Mouse (Mus musculus): ENCODE data around the gene Sec16a. TPM values are rescaled to one million over a fixed set of nuclear protein-coding genes. Genes with fewer than 3 reads are reported as not detected.

Gene Sec16a
- polyA plus RNA-seq, 1 experiment from 2014 or later = 19.4 TPM

DNA sequence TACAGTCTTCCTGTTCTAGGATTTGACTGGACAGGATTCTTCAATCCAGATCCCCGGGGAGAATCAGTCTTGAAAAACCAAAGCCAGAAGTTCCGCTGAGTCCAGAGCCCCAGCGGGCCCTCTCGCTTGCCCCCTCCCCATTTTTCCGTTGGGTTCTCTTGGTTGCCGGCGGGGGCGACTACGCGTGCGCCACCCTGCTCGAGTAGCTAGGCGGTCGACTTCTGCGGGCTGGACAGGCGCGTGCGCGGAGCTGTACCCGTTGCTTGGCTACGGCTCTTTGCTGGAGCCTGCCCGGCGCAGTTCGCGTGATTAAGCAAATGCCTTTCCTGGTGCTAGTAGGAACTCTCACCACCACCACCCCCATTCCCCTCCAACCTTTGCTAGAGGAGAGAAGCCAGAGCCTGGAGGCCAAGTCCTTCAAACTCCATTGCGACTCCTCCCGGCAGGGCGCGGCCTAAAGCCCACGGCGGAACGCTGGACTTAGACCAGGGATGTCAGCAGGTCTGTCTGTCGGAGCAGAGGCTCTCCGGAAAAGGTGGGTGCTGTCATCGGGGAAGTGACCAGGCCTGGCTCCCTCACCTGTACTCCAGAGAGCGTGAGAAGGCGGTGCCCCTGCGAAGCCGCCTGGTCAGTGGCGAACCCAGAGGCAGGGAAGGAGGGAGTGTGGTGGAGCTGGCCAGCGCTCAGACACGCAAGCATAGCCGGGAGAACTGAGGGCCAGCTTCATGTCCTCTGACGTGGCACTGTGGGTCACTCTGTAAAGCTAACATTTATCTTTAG lies 840 bp upstream of the Sec16a start:
- Histone ChIP-seq H3K27ac (replicated peaks in 1 of 2; ENCODE audit: control insufficient read depth in 1 of 2, insufficient read depth in 1 of 2, low read depth in 2 of 2, low read length in 2 of 2) (peak overlapping the region; percentile 96 to 99), H3K4me2 (ENCODE audit: low read length) (peak overlapping the region; percentile 92), H3K36me3 (ENCODE audit: control insufficient read depth, insufficient read depth, low read length) (peaks cover 11% of the 10 kb centered on the region), H3K27me3 (ENCODE audit: control insufficient read depth, insufficient read depth, low read length) (no peaks in the 10 kb centered on the region), H3K4me3 (ENCODE audit: control insufficient read depth in 1 of 2, insufficient read depth in 1 of 2, low read depth in 1 of 2, low read length in 2 of 2) (peak overlapping the region; percentile 88 to 95), H3K9me3 (ENCODE audit: control insufficient read depth, low read length) (no peaks in the 10 kb centered on the region), H3K4me1 (ENCODE audit: control insufficient read depth in 2 of 2, insufficient read depth in 2 of 2, low read length in 2 of 2) (peaks cover 8 to 35% of the 10 kb centered on the region in 2 experiments), H3K9ac (ENCODE audit: low read length) (peak overlapping the region; percentile 86)
- under 1% methylated on average over 44 of the region's 44 CpGs for WGBS
- peak; percentile 86 for ATAC-seq (ENCODE audit: insufficient number of reproducible peaks, insufficient read depth, low FRiP score, low read depth)

DNA sequence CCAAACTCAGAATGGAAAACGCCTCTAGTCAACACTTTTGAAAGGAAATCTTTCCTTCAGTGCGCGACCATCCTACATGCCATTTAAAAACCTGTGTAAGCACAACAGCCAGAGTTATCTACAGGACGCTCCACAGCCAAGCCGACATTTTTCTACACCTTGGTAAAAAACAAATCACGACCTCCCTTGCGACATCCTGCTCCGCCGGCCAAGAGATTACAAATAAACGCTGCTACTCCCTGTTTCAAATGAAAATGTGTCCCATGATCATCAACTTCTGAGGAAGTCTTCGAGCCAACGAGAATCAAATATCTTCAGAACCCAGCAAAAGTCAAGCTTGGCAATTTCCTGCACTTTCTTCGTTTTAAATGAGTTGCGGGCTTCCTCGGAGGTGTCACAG lies 648 bp downstream of the Sec16a start:
- ATAC-seq (ENCODE audit: insufficient number of reproducible peaks, insufficient read depth, low FRiP score, low read depth) = no peak
- H3K4me2 ChIP-seq (ENCODE audit: low read length) = peak overlapping the region; percentile 71
- no peaks in the 10 kb centered on the region for H3K9me3 ChIP-seq (ENCODE audit: control insufficient read depth, low read length)
- H3K27ac ChIP-seq (replicated peaks in 1 of 2; ENCODE audit: control insufficient read depth in 1 of 2, insufficient read depth in 1 of 2, low read depth in 2 of 2, low read length in 2 of 2) = peak overlapping the region; percentile 82 to 96
- H3K4me1 ChIP-seq (ENCODE audit: control insufficient read depth in 2 of 2, insufficient read depth in 2 of 2, low read length in 2 of 2) = peaks cover 8 to 30% of the 10 kb centered on the region in 2 experiments
- peaks cover 26% of the 10 kb centered on the region for H3K36me3 ChIP-seq (ENCODE audit: control insufficient read depth, insufficient read depth, low read length)
- H3K4me3 ChIP-seq (ENCODE audit: control insufficient read depth in 1 of 2, insufficient read depth in 1 of 2, low read depth in 1 of 2, low read length in 2 of 2) = peak overlapping the region; percentile 78 to 88
- H3K9ac ChIP-seq (ENCODE audit: low read length) = peak overlapping the region; percentile 91
- no peaks in the 10 kb centered on the region for H3K27me3 ChIP-seq (ENCODE audit: control insufficient read depth, insufficient read depth, low read length)
- whole genome bisulfite sequencing = under 1% methylated on average over 15 of the region's 15 CpGs

DNA sequence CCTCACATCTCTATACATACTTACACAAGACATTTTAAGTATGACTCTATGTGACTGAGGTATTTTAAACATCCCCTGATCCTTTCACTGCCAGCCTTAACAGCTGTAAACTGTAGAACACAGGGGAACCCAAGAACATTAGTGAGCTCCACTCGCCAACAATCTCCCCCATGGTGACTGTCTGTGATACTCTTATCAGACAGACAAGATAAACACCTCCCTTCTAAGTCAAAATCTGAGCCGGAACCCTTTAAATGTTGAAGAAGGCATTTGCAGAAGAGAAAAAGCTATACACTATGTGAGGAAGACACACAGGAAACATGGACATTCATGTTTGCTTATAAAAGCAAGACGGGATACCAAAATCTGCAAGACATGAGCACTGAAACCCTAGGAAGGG lies 1.1 kb downstream of the Sec16a start:
- WGBS = 8% methylated on average over 3 of the region's 3 CpGs
- Histone ChIP-seq H3K4me1 (ENCODE audit: control insufficient read depth in 2 of 2, insufficient read depth in 2 of 2, low read length in 2 of 2) (peaks cover 8 to 30% of the 10 kb centered on the region in 2 experiments), H3K4me2 (ENCODE audit: low read length) (peak overlapping the region; percentile 71), H3K4me3 (ENCODE audit: control insufficient read depth in 1 of 2, insufficient read depth in 1 of 2, low read depth in 1 of 2, low read length in 2 of 2) (peak overlapping the region; percentile 78 to 88), H3K9ac (ENCODE audit: low read length) (peak overlapping the region; percentile 91), H3K27me3 (ENCODE audit: control insufficient read depth, insufficient read depth, low read length) (no peaks in the 10 kb centered on the region), H3K27ac (replicated peaks in 1 of 2; ENCODE audit: control insufficient read depth in 1 of 2, insufficient read depth in 1 of 2, low read depth in 2 of 2, low read length in 2 of 2) (peak overlapping the region; percentile 19 to 96; a peak in 1 of 4 replicates), H3K9me3 (ENCODE audit: control insufficient read depth, low read length) (no peaks in the 10 kb centered on the region), H3K36me3 (ENCODE audit: control insufficient read depth, insufficient read depth, low read length) (peaks cover 31% of the 10 kb centered on the region)
- ATAC-seq (ENCODE audit: insufficient number of reproducible peaks, insufficient read depth, low FRiP score, low read depth) = no peak

DNA sequence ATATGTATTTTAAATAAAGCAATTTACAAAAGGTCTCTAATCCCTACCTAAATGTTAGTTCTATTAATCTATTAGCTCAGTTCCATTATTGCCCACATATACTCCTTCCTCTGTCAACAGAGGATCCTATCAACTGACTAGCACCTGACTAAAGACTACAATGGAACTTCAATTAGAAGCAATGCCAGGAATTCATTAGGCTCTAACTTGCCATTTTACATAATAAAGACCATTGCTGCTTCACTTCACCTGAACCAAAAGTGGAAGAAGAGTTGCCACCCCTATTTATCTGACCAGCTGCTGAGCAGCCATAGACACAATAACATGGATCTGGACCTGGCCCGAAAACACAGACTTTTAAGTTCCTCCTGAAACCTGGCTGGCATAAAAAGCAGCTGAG lies 2.2 kb downstream of the Sec16a start:
- H3K4me1 ChIP-seq (ENCODE audit: control insufficient read depth in 2 of 2, insufficient read depth in 2 of 2, low read length in 2 of 2) = peaks cover 8 to 30% of the 10 kb centered on the region in 2 experiments
- no peak overlapping the region for H3K4me2 ChIP-seq (ENCODE audit: low read length)
- H3K9ac ChIP-seq (ENCODE audit: low read length) = no peak overlapping the region
- H3K36me3 ChIP-seq (ENCODE audit: control insufficient read depth, insufficient read depth, low read length) = peaks cover 41% of the 10 kb centered on the region
- no peak overlapping the region for H3K27ac ChIP-seq (replicated peaks in 1 of 2; ENCODE audit: control insufficient read depth in 1 of 2, insufficient read depth in 1 of 2, low read depth in 2 of 2, low read length in 2 of 2)
- H3K27me3 ChIP-seq (ENCODE audit: control insufficient read depth, insufficient read depth, low read length) = no peaks in the 10 kb centered on the region
- WGBS = 88% methylated on average over 1 of the region's 1 CpGs
- H3K4me3 ChIP-seq (ENCODE audit: control insufficient read depth in 1 of 2, insufficient read depth in 1 of 2, low read depth in 1 of 2, low read length in 2 of 2) = no peak overlapping the region
- no peak for ATAC-seq (ENCODE audit: insufficient number of reproducible peaks, insufficient read depth, low FRiP score, low read depth)
- no peaks in the 10 kb centered on the region for H3K9me3 ChIP-seq (ENCODE audit: control insufficient read depth, low read length)

DNA sequence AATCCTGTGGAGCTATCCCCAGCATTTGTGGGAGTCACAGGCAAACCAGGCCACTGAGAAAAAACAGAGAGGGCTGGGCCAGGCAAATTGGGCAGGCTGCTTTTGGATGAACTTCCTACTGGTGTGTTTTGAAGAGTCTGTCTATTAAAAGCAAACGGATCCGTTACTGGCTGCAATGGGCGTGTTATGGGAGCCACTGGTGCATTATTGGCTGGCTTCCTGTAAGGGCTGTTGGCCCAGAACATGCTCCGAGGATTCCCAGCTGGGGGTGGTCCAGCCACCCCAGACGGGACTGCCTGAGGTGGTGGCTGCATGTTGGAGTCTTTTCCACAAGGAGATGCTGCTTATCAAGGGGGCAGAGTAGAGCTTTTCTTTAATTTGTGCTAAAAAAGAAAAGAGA lies 3.3 kb downstream of the Sec16a start:
- Histone ChIP-seq H3K4me2 (ENCODE audit: low read length) (no peak overlapping the region), H3K27ac (replicated peaks in 1 of 2; ENCODE audit: control insufficient read depth in 1 of 2, insufficient read depth in 1 of 2, low read depth in 2 of 2, low read length in 2 of 2) (no peak overlapping the region), H3K9ac (ENCODE audit: low read length) (no peak overlapping the region), H3K4me1 (ENCODE audit: control insufficient read depth in 2 of 2, insufficient read depth in 2 of 2, low read length in 2 of 2) (peaks cover 2 to 23% of the 10 kb centered on the region in 2 experiments), H3K9me3 (ENCODE audit: control insufficient read depth, low read length) (no peaks in the 10 kb centered on the region), H3K36me3 (ENCODE audit: control insufficient read depth, insufficient read depth, low read length) (peaks cover 51% of the 10 kb centered on the region), H3K4me3 (ENCODE audit: control insufficient read depth in 1 of 2, insufficient read depth in 1 of 2, low read depth in 1 of 2, low read length in 2 of 2) (no peak overlapping the region), H3K27me3 (ENCODE audit: control insufficient read depth, insufficient read depth, low read length) (no peaks in the 10 kb centered on the region)
- ATAC-seq (ENCODE audit: insufficient number of reproducible peaks, insufficient read depth, low FRiP score, low read depth) = no peak
- 65% methylated on average over 5 of the region's 5 CpGs for WGBS

DNA sequence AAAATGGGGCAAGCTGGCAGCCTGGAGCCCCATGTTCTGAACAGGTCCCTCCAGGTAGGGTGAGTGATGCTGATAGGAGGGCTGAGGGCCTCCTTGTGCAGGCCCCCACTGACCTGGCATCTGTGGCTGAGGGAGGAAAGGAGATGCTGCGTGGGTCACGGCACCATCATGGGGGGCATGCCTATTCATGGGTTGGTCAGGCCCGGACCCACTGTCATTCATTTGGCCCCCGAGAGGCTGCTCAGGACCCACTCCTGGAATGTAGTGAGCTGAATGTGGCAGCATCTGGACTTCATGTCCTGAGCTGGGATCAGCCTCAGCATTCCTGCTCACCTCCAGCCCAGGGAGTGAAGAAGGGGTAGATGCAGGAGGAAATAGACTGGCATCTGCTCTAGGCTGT lies 3.8 kb downstream of the Sec16a start:
- ATAC-seq (ENCODE audit: insufficient number of reproducible peaks, insufficient read depth, low FRiP score, low read depth) = no peak
- Histone ChIP-seq H3K27me3 (ENCODE audit: control insufficient read depth, insufficient read depth, low read length) (no peaks in the 10 kb centered on the region), H3K4me2 (ENCODE audit: low read length) (no peak overlapping the region), H3K9ac (ENCODE audit: low read length) (no peak overlapping the region), H3K36me3 (ENCODE audit: control insufficient read depth, insufficient read depth, low read length) (peaks cover 52% of the 10 kb centered on the region), H3K9me3 (ENCODE audit: control insufficient read depth, low read length) (no peaks in the 10 kb centered on the region), H3K4me1 (ENCODE audit: control insufficient read depth in 2 of 2, insufficient read depth in 2 of 2, low read length in 2 of 2) (peaks cover 0 to 19% of the 10 kb centered on the region in 2 experiments; a peak in 2 of 4 replicates), H3K4me3 (ENCODE audit: control insufficient read depth in 1 of 2, insufficient read depth in 1 of 2, low read depth in 1 of 2, low read length in 2 of 2) (no peak overlapping the region), H3K27ac (replicated peaks in 1 of 2; ENCODE audit: control insufficient read depth in 1 of 2, insufficient read depth in 1 of 2, low read depth in 2 of 2, low read length in 2 of 2) (no peak overlapping the region)
- WGBS = 88% methylated on average over 4 of the region's 4 CpGs

DNA sequence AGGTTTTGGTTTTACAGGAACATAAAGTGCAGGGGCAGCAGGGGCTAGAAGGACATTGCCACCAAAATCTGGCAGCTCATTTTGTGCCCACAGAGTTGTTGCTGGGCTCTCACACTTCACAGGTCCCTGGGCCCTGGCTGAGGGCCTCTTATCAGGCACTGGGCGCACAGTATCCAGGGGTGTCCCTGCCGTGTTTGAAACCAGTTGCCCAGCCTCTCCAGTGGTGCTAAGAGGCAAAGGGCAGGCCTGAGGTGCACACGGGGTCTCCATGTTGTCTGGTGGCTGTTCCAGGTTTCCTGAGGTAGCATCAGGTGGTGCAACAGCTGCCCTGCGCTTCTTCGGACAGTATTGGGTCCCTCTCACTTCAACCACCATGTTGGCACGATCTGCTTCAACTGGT lies 5.3 kb downstream of the Sec16a start:
- Histone ChIP-seq H3K27ac (replicated peaks in 1 of 2; ENCODE audit: control insufficient read depth in 1 of 2, insufficient read depth in 1 of 2, low read depth in 2 of 2, low read length in 2 of 2) (no peak overlapping the region), H3K36me3 (ENCODE audit: control insufficient read depth, insufficient read depth, low read length) (peaks cover 68% of the 10 kb centered on the region), H3K27me3 (ENCODE audit: control insufficient read depth, insufficient read depth, low read length) (no peaks in the 10 kb centered on the region), H3K9ac (ENCODE audit: low read length) (no peak overlapping the region), H3K4me1 (ENCODE audit: control insufficient read depth in 2 of 2, insufficient read depth in 2 of 2, low read length in 2 of 2) (peaks cover 0 to 18% of the 10 kb centered on the region in 2 experiments; a peak in 2 of 4 replicates), H3K4me3 (ENCODE audit: control insufficient read depth in 1 of 2, insufficient read depth in 1 of 2, low read depth in 1 of 2, low read length in 2 of 2) (no peak overlapping the region), H3K4me2 (ENCODE audit: low read length) (no peak overlapping the region), H3K9me3 (ENCODE audit: control insufficient read depth, low read length) (no peaks in the 10 kb centered on the region)
- WGBS = 86% methylated on average over 6 of the region's 6 CpGs
- ATAC-seq (ENCODE audit: insufficient number of reproducible peaks, insufficient read depth, low FRiP score, low read depth) = no peak

Data from heart, embryonic 14.5 days (tissue).